Mouse (Mus musculus): ENCODE results near the gene Dnaaf2. TPM values are rescaled to one million over a fixed set of nuclear protein-coding genes. Genes with fewer than 3 reads are reported as not detected.

Gene Dnaaf2
- polyA plus RNA-seq, 1 experiment from 2014 or later, result 3.4 TPM

DNA sequence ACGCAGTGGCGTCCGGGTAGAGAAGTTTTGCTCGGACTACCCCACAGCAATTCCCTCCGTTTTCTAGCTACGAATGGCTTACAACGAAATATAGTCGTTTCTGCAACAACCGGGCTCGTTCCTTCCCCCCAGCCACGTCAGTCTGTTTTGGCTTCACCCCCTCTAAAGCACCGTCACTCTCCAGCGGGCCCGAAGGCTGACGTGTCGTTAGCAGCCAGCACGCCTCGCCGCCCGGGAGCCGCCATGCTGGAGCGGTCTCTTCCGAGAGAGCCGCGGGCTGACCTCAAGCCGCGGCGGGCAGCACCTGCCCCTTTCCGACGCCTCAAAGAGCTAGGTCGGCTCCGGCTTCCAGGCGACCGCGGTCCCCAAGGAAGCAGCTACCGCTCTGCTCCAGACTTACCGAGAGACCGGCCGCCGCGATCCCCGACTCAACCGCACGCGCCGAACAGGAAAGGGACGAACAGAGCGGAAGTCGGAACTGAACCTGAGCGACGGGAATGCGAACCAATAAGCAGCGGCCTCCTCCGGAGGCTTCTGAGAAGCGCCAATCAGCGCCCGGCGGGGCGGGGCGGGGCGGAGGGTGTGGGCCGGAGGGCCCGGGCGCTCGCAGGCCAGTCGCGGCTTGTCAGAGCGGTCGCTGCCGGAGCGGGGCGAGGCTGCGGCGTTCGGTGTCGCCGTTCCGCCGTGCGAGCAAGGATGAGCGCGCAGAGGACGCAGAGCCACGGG, 14.5 kb downstream of the Dnaaf2 start, which contains the start of the genes Rpl36al and Mgat2:
Gene Rpl36al (minus strand): TSS at position 501 of the 726 bp plus-strand sequence.
Gene Mgat2 (plus strand): TSS at position 575 of the 726 bp plus-strand sequence.
- WGBS, result under 1% methylated on average over 84 of the region's 84 CpGs

DNA sequence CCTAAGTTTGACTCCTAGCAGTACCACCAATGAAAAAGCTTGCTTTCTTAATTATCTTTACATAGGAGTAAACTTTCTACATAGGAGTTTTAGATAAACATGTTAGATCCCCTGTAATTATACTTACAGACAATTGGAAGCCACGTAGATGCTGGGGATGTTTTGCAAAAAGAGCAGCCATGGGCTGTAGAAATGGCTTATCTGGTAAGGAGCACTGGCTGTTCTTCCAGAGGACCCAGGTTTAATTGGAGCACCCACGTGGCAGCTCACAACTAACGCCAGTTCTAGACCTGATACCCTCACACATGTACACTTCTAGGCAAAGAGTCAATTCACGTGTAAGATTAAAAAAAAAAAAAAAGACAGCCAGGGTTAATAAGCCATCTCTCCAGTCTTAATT, 16.4 kb downstream of the Dnaaf2 start:
- no peak for TF ChIP-seq CTCF (IDR thresholded peaks at IDR 0.05; ENCODE audit: low read depth)
- WGBS, result 80% methylated on average over 4 of the region's 4 CpGs
- no peaks in the 10 kb centered on the region for H3K9me3 ChIP-seq (ENCODE audit: control insufficient read depth)

More for the DNA sequence above, 14.5 kb downstream of the Dnaaf2 start, which contains the start of the genes Rpl36al and Mgat2:
- TF ChIP-seq CTCF (IDR thresholded peaks at IDR 0.05; ENCODE audit: low read depth), result no peak
- Histone ChIP-seq H3K36me3 (ENCODE audit: control insufficient read depth, insufficient read depth) (peaks cover 4% of the 10 kb centered on the region; the same call in 1 of the 2 replicates), H3K4me1 (replicated peaks; ENCODE audit: control insufficient read depth, insufficient read depth, low read length) (peaks cover 8% of the 10 kb centered on the region; the same call in 1 of the 2 replicates), H3K9ac (ENCODE audit: low read depth, low read length) (peak within 1 kb of the TSS; percentile 77), H3K27me3 (replicated peaks; ENCODE audit: control insufficient read depth, insufficient read depth, low read length) (no peaks in the 10 kb centered on the region), H3K4me2 (replicated peaks; ENCODE audit: low read depth) (peak within 1 kb of the TSS; percentile 77), H3K4me3 (ENCODE audit: low read depth, low read length) (peak within 1 kb of the TSS; percentile 84), H3K9me3 (ENCODE audit: control insufficient read depth) (no peaks in the 10 kb centered on the region), H3K27ac (ENCODE audit: low read depth, low read length) (peak within 1 kb of the TSS; percentile 84)
- ATAC-seq, result peak; percentile 99

GRCm38 (mm10) chr12:69179371-69179770, 18.9 kb downstream of the Dnaaf2 start:
- no peak overlapping the region for H3K9ac ChIP-seq (ENCODE audit: low read depth, low read length)
- no peak overlapping the region for H3K4me3 ChIP-seq (ENCODE audit: low read depth, low read length)
- H3K9me3 ChIP-seq (ENCODE audit: control insufficient read depth), result no peaks in the 10 kb centered on the region
- ATAC-seq, result no peak
- no peak overlapping the region for H3K4me2 ChIP-seq (replicated peaks; ENCODE audit: low read depth)
- H3K4me1 ChIP-seq (replicated peaks; ENCODE audit: control insufficient read depth, insufficient read depth, low read length), result no peaks in the 10 kb centered on the region
- H3K36me3 ChIP-seq (ENCODE audit: control insufficient read depth, insufficient read depth), result peaks cover 4% of the 10 kb centered on the region; the same call in 1 of the 2 replicates
- TF ChIP-seq CTCF (IDR thresholded peaks at IDR 0.05; ENCODE audit: low read depth), result no peak
- H3K27ac ChIP-seq (ENCODE audit: low read depth, low read length), result no peak overlapping the region
- WGBS, result 70% methylated on average over 12 of the region's 12 CpGs
- no peaks in the 10 kb centered on the region for H3K27me3 ChIP-seq (replicated peaks; ENCODE audit: control insufficient read depth, insufficient read depth, low read length)

More for the DNA sequence above, 16.4 kb downstream of the Dnaaf2 start:
- Histone ChIP-seq H3K27me3 (replicated peaks; ENCODE audit: control insufficient read depth, insufficient read depth, low read length) (no peaks in the 10 kb centered on the region), H3K4me1 (replicated peaks; ENCODE audit: control insufficient read depth, insufficient read depth, low read length) (peaks cover 8% of the 10 kb centered on the region; the same call in 1 of the 2 replicates), H3K4me2 (replicated peaks; ENCODE audit: low read depth) (no peak overlapping the region), H3K27ac (ENCODE audit: low read depth, low read length) (no peak overlapping the region), H3K9ac (ENCODE audit: low read depth, low read length) (no peak overlapping the region), H3K4me3 (ENCODE audit: low read depth, low read length) (no peak overlapping the region), H3K36me3 (ENCODE audit: control insufficient read depth, insufficient read depth) (0 out of 2 replicates have a peak, but pooled peaks cover 4% of the 10 kb centered on the region)
- no peak for ATAC-seq

DNA sequence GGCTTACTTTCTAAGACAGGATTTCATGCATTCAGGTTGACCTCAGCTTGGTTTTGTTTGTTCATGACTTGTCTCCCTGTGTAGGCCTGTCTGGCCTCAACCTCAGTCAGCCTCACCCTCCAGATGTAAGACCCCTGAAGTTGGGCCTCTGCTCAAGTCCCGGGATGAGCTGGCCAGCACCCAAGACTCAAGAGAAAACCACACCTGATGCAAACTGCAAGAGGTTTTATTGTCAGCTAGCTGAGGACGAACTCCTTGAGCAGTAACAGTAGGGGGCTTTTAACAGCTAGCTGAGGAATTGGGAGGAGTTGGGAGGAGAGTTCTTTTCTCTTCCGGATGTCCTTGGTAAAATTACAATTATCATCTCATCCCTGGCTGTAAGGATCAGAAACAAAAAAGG, 20.7 kb downstream of the Dnaaf2 start:
- peaks cover 4% of the 10 kb centered on the region; the same call in 1 of the 2 replicates for H3K36me3 ChIP-seq (ENCODE audit: control insufficient read depth, insufficient read depth)
- H3K4me3 ChIP-seq (ENCODE audit: low read depth, low read length), result no peak overlapping the region
- no peak overlapping the region for H3K4me2 ChIP-seq (replicated peaks; ENCODE audit: low read depth)
- no peaks in the 10 kb centered on the region for H3K9me3 ChIP-seq (ENCODE audit: control insufficient read depth)
- no peak for ATAC-seq
- H3K4me1 ChIP-seq (replicated peaks; ENCODE audit: control insufficient read depth, insufficient read depth, low read length), result no peaks in the 10 kb centered on the region
- TF ChIP-seq CTCF (IDR thresholded peaks at IDR 0.05; ENCODE audit: low read depth), result no peak
- no peak overlapping the region for H3K9ac ChIP-seq (ENCODE audit: low read depth, low read length)
- WGBS, result 90% methylated on average over 3 of the region's 3 CpGs
- no peaks in the 10 kb centered on the region for H3K27me3 ChIP-seq (replicated peaks; ENCODE audit: control insufficient read depth, insufficient read depth, low read length)
- no peak overlapping the region for H3K27ac ChIP-seq (ENCODE audit: low read depth, low read length)

DNA sequence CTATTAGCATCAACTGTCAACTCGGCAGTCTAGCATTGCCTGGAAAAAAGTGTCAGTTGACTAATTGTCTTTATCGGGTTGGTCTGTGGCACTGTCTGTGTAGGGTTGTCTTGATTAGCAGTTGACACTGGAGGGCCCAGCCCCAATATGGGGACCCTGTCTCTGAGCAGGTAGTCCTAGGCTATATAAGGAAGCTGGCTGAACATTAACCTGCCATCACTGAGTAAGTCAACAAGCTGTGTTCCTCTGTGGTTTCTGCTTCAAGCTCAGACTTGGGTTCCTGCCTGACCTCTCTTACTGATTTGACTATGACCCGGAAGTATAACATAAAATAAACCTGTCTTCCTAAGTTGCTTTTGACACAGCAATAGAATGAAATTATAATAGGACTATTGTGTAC, 22.3 kb downstream of the Dnaaf2 start:
- H3K27me3 ChIP-seq (replicated peaks; ENCODE audit: control insufficient read depth, insufficient read depth, low read length), result no peaks in the 10 kb centered on the region
- TF ChIP-seq CTCF (IDR thresholded peaks at IDR 0.05; ENCODE audit: low read depth), result no peak
- H3K27ac ChIP-seq (ENCODE audit: low read depth, low read length), result no peak overlapping the region
- H3K9me3 ChIP-seq (ENCODE audit: control insufficient read depth), result no peaks in the 10 kb centered on the region
- no peak overlapping the region for H3K4me3 ChIP-seq (ENCODE audit: low read depth, low read length)
- no peaks in the 10 kb centered on the region for H3K4me1 ChIP-seq (replicated peaks; ENCODE audit: control insufficient read depth, insufficient read depth, low read length)
- WGBS, result 59% methylated on average over 3 of the region's 3 CpGs
- peaks cover 3% of the 10 kb centered on the region; the same call in 1 of the 2 replicates for H3K36me3 ChIP-seq (ENCODE audit: control insufficient read depth, insufficient read depth)
- no peak overlapping the region for H3K9ac ChIP-seq (ENCODE audit: low read depth, low read length)
- peak; percentile 65 for ATAC-seq
- H3K4me2 ChIP-seq (replicated peaks; ENCODE audit: low read depth), result no peak overlapping the region

- ATAC-seq, result no peak
- 96% methylated on average over 2 of the region's 2 CpGs for WGBS
- Histone ChIP-seq H3K27me3 (replicated peaks; ENCODE audit: control insufficient read depth, insufficient read depth, low read length) (no peaks in the 10 kb centered on the region), H3K4me1 (replicated peaks; ENCODE audit: control insufficient read depth, insufficient read depth, low read length) (no peaks in the 10 kb centered on the region), H3K9me3 (ENCODE audit: control insufficient read depth) (no peaks in the 10 kb centered on the region), H3K27ac (ENCODE audit: low read depth, low read length) (no peak overlapping the region), H3K4me3 (ENCODE audit: low read depth, low read length) (no peak overlapping the region), H3K4me2 (replicated peaks; ENCODE audit: low read depth) (no peak overlapping the region), H3K9ac (ENCODE audit: low read depth, low read length) (no peak overlapping the region), H3K36me3 (ENCODE audit: control insufficient read depth, insufficient read depth) (no peaks in the 10 kb centered on the region; the same call in 1 of the 2 replicates)
- TF ChIP-seq CTCF (IDR thresholded peaks at IDR 0.05; ENCODE audit: low read depth), result no peak
These were observed 26.9 kb downstream of the Dnaaf2 start for GRCm38 (mm10) chr12:69171307-69171706.

Measured in intestine, postnatal 0 days (tissue).